Mouse (Mus musculus): ENCODE measurements around the gene 2900026A02Rik.

The 2900026A02Rik gene

GRCm38 (mm10) chr5:113221147-113221865 is at the start of gene 2900026A02Rik:
2900026A02Rik (minus strand) TSS chr5:113221236.
- DNase-seq (ENCODE audit: low spot score in 2 of 2) = peak in 1 of 2 experiments; percentile 50

- DNase-seq (ENCODE audit: low spot score in 2 of 2) = no peak
These were observed 49.0 kb upstream of the 2900026A02Rik start for GRCm38 (mm10) chr5:113270043-113270442.

- no peak for DNase-seq (ENCODE audit: low spot score in 2 of 2)
These were observed 47.2 kb upstream of the 2900026A02Rik start for GRCm38 (mm10) chr5:113268246-113268645.

- no peak for DNase-seq (ENCODE audit: low spot score in 2 of 2)
These were observed 44.6 kb upstream of the 2900026A02Rik start for GRCm38 (mm10) chr5:113265637-113266036.

GRCm38 (mm10) chr5:113250806-113251205 is 29.8 kb upstream of the 2900026A02Rik start:
- DNase-seq (ENCODE audit: low spot score in 2 of 2) = peak in 1 of 2 experiments; percentile 27

- DNase-seq (ENCODE audit: low spot score in 2 of 2) = no peak
These were observed 28.4 kb upstream of the 2900026A02Rik start for GRCm38 (mm10) chr5:113249263-113249930.

GRCm38 (mm10) chr5:113230196-113230595 is 9.2 kb upstream of the 2900026A02Rik start:
- no peak for DNase-seq (ENCODE audit: low spot score in 2 of 2)

GRCm38 (mm10) chr5:113226632-113227102 is 5.6 kb upstream of the 2900026A02Rik start, which contains the start of gene Tmem211:
Tmem211 (plus strand) TSS chr5:113226909.
- peak; percentile 63 to 78 for DNase-seq (ENCODE audit: low spot score in 2 of 2)

- no peak for DNase-seq (ENCODE audit: low spot score in 2 of 2)
These were observed 4.8 kb upstream of the 2900026A02Rik start for GRCm38 (mm10) chr5:113225686-113226435.

- DNase-seq (ENCODE audit: low spot score in 2 of 2) = no peak
These were observed 4.2 kb upstream of the 2900026A02Rik start for GRCm38 (mm10) chr5:113225271-113225670.

GRCm38 (mm10) chr5:113223888-113224287 is 2.9 kb upstream of the 2900026A02Rik start:
- no peak for DNase-seq (ENCODE audit: low spot score in 2 of 2)

GRCm38 (mm10) chr5:113220383-113221146 is 471 bp downstream of the 2900026A02Rik start:
- no peak for DNase-seq (ENCODE audit: low spot score in 2 of 2)

- no peak for DNase-seq (ENCODE audit: low spot score in 2 of 2)
These were observed 1.2 kb downstream of the 2900026A02Rik start for GRCm38 (mm10) chr5:113219876-113220275.

- DNase-seq (ENCODE audit: low spot score in 2 of 2) = no peak
These were observed 1.6 kb downstream of the 2900026A02Rik start for GRCm38 (mm10) chr5:113219450-113219849.

GRCm38 (mm10) chr5:113218617-113219235 is 2.3 kb downstream of the 2900026A02Rik start:
- no peak for DNase-seq (ENCODE audit: low spot score in 2 of 2)

- DNase-seq (ENCODE audit: low spot score in 2 of 2) = no peak
These were observed 4.0 kb downstream of the 2900026A02Rik start for GRCm38 (mm10) chr5:113217076-113217475.

- DNase-seq (ENCODE audit: low spot score in 2 of 2) = peak in 1 of 2 experiments; percentile 39
These were observed 4.6 kb downstream of the 2900026A02Rik start for GRCm38 (mm10) chr5:113216328-113216960.

- no peak for DNase-seq (ENCODE audit: low spot score in 2 of 2)
These were observed 5.4 kb downstream of the 2900026A02Rik start for GRCm38 (mm10) chr5:113215610-113216011.

- no peak for DNase-seq (ENCODE audit: low spot score in 2 of 2)
These were observed 6.6 kb downstream of the 2900026A02Rik start for GRCm38 (mm10) chr5:113214455-113214854.

GRCm38 (mm10) chr5:113214041-113214440 is 7.0 kb downstream of the 2900026A02Rik start:
- no peak for DNase-seq (ENCODE audit: low spot score in 2 of 2)

Data from right cerebral cortex, postnatal 36 days (tissue).